Mouse (Mus musculus): ENCODE data around the gene A430078G23Rik. TPM values are rescaled to one million over a fixed set of nuclear protein-coding genes. Genes with fewer than 3 reads are reported as not detected.

A430078G23Rik gene
- total RNA-seq, 2 experiments from 2014 or later = 17.0 to 30.3 TPM

Other genes with a start within 250 kb of the A430078G23Rik start
- gene Insr, start 73.8 kb upstream of the A430078G23Rik start, total RNA-seq (2015) = 23.7 and 24.8 TPM in 2 replicates
- 13.5 and 18.1 TPM in 2 replicates for gene Insr, start 73.8 kb upstream of the A430078G23Rik start, total RNA-seq (2017)
- gene Arhgef18, start 39.6 kb downstream of the A430078G23Rik start, total RNA-seq (2015) = 43.8 and 45.0 TPM in 2 replicates
- 38.4 and 45.7 TPM in 2 replicates for gene Arhgef18, start 39.6 kb downstream of the A430078G23Rik start, total RNA-seq (2017)
- 0.20 and 0.32 TPM in 2 replicates for gene Pex11g, start 114.3 kb downstream of the A430078G23Rik start, total RNA-seq (2015)
- 0.99 TPM in 1 of 2 replicates, not detected in the other for gene Pex11g, start 114.3 kb downstream of the A430078G23Rik start, total RNA-seq (2017)
- gene Tex45, start 117.4 kb downstream of the A430078G23Rik start, total RNA-seq (2015) = not detected in 2 replicates
- gene Tex45, start 117.4 kb downstream of the A430078G23Rik start, total RNA-seq (2017) = not detected in 2 replicates
- gene Zfp358, start 139.7 kb downstream of the A430078G23Rik start, total RNA-seq (2015) = 6.7 and 7.9 TPM in 2 replicates
- gene Zfp358, start 139.7 kb downstream of the A430078G23Rik start, total RNA-seq (2017) = 2.4 and 3.3 TPM in 2 replicates
- gene Mcoln1, start 147.0 kb downstream of the A430078G23Rik start, total RNA-seq (2015) = 20.1 and 22.7 TPM in 2 replicates
- gene Mcoln1, start 147.0 kb downstream of the A430078G23Rik start, total RNA-seq (2017) = 32.9 and 42.3 TPM in 2 replicates
- gene Pnpla6, start 162.0 kb downstream of the A430078G23Rik start, total RNA-seq (2015) = 9.5 and 13.9 TPM in 2 replicates
- gene Pnpla6, start 162.0 kb downstream of the A430078G23Rik start, total RNA-seq (2017) = 9.2 and 15.6 TPM in 2 replicates
- gene C330021F23Rik, start 214.6 kb downstream of the A430078G23Rik start, total RNA-seq (2015) = not detected in 2 replicates
- gene C330021F23Rik, start 214.6 kb downstream of the A430078G23Rik start, total RNA-seq (2017) = not detected in 2 replicates
- 0.05 and 0.45 TPM in 2 replicates for gene Camsap3, start 233.9 kb downstream of the A430078G23Rik start, total RNA-seq (2015)
- gene Camsap3, start 233.9 kb downstream of the A430078G23Rik start, total RNA-seq (2017) = 0.08 TPM in 1 of 2 replicates, not detected in the other